Mouse (Mus musculus) 3134 (cell line): ENCODE results near the gene Nbeal2.

ENCODE experiments used
- DNase-seq: peaks from one replicate; pipeline ENCODE4 v3.0.0-alpha.2; 2011; ENCODE audit warnings: low spot score; ENCODE audit not compliant: insufficient read length; ENCODE audit errors: extremely low read depth

Gene Nbeal2

DNA sequence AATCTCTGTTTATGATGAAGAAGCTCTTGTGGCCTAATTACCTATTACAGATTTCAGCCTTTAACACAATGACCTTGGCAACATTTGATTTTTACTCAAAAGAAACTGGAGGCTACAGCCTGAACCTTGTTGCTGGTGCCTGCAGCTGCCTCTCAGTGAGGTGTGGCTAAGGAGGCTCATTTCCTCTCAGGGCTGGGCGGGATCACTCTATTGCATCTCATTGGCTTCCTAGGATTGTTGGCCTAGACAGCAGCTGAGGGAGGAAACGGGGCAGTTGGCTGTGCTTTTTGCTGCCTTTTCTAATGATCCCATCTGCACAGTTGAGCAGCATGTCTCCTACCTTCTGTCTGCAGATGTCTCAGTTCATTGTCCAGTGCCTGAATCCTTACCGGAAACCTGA, 36.9 kb downstream of the Nbeal2 start:
- DNase-seq: no peak

DNA sequence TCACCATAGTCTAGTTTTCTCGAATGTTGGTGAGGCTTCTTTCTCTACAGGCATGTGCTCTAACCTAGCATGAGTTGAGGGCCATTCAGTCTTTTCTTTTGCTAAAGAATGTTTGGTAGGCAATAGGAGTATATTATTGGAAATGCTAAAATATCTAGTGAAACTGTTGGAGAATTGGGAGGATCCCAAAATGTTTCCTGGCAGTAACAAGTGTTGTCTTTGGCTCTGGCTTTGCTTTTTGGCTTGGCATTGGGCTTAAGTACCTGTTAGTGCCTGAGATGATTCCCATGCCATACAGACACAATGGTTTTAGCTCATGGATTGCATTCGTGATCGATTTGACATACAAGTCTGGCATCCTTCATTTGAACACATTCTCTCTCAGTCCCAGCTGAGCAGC, 42.5 kb downstream of the Nbeal2 start:
- no peak for DNase-seq

DNA sequence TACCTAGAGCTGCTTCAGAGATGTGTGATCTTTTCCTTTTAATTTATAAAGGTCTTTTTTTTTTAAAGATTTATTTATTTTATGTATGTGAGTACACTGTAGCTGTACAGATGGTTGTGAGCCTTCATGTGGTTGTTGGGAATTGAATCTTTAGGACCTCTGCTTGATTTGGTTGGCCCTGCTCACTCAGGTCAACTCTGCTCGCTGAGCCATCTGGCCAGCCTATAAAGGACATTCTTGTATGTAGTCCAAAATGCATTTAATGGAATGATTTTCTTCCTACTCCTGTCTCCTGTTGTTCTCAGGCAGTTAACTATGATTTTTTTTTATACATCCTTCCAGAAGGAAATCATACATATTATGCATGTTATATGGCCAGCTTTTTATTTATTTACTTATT, 70.4 kb downstream of the Nbeal2 start:
- no peak for DNase-seq

DNA sequence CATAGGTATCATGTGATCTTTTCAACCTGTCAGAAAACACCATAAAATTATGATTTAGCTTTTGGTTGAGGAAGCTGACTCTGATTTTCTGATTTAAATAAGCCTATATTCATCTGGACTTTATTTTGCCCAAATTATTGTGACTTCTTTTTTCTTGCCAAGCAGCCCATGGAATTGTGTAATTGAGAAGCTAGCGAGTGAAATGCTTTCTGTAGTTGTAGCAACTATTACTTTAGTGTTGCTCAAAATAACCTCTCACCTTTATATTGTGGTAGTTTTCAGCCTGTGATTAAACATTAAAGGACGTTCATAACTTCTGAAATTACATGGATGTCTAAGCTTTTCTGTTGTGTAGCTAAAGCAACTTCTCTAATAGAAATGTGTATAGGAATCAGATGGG, 71.8 kb downstream of the Nbeal2 start:
- no peak for DNase-seq
